Mouse (Mus musculus): ENCODE measurements at regions not wholly inside any gene's neighbourhood (a gene's known extent, or its start where the extent isn't known, plus 50 kb on each side); places are given as distances from the start of the nearest gene placed in this dataset.

DNA sequence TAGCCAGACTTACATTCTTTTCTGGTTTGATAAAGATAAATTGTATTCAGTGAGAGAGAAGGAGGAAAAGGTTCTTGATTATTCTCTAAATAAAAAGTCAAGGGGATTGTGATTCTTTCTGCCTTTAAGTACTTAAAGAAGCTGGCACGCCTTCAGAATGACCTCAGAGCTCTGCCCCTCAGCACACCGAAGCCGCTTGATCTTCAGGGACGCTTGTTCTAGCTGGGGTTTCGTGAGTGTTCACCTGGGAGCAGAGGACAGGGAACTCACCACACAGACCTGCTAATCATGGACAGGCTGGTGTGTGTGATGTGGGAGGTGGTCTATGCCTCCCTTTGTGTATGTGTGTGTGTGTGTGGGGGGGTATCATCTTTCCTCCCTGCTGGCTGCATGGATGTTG, 391.3 kb downstream of the Slc4a3 start:
- H3K4me3 ChIP-seq (ENCODE audit: low read depth, low read length): no peak overlapping the region
- no peak overlapping the region for H3K9ac ChIP-seq (ENCODE audit: low read depth, low read length)
- H3K9me3 ChIP-seq (replicated peaks; ENCODE audit: control insufficient read depth, low read length, poor library complexity, severe bottlenecking): no peaks in the 10 kb centered on the region
- WGBS: 54% methylated on average over 5 of the region's 5 CpGs
- no peaks in the 10 kb centered on the region for H3K27me3 ChIP-seq (ENCODE audit: control insufficient read depth, insufficient read depth, low read depth, low read length)
- H3K4me1 ChIP-seq (ENCODE audit: control insufficient read depth, insufficient read depth, low read length): peaks cover 5% of the 10 kb centered on the region; the same call in 1 of the 2 replicates
- no peak overlapping the region for H3K4me2 ChIP-seq (ENCODE audit: low read length)
- no peak overlapping the region for H3K27ac ChIP-seq (ENCODE audit: low read length)
- ATAC-seq: no peak
- no peaks in the 10 kb centered on the region for H3K36me3 ChIP-seq (ENCODE audit: control insufficient read depth, insufficient read depth, low read length)

DNA sequence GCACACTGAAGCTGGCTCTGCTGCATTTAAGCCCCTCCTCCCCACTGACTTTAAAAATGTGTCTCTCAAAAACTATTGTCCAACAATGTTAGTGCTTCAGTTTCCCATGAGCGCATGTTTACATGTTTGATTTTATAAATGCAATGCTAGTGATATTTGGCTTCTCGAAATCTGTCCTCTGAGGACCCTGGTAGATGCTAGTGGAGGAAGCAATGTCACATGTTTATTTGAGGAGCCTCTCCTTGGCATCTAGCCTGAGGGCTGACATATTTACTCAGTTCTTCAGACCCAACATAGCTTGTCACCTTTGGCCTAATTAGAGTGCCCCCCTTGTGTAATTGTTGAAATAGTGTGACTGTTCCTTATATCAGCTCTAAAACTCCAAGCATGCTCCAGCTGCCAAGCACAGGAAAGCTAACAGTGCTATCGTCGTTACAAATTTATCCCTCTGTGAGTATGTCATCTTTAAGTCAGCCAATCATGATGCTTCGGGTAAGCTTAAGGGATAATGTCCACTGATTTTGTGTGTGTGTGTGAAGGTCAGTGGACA, 400.3 kb downstream of the Slc4a3 start:
- no peaks in the 10 kb centered on the region for H3K36me3 ChIP-seq (ENCODE audit: control insufficient read depth, insufficient read depth, low read length)
- no peaks in the 10 kb centered on the region for H3K27me3 ChIP-seq (ENCODE audit: control insufficient read depth, insufficient read depth, low read depth, low read length)
- H3K9ac ChIP-seq (ENCODE audit: low read depth, low read length): no peak overlapping the region
- H3K9me3 ChIP-seq (replicated peaks; ENCODE audit: control insufficient read depth, low read length, poor library complexity, severe bottlenecking): no peaks in the 10 kb centered on the region
- H3K27ac ChIP-seq (ENCODE audit: low read length): no peak overlapping the region
- H3K4me2 ChIP-seq (ENCODE audit: low read length): no peak overlapping the region
- no peak overlapping the region for H3K4me3 ChIP-seq (ENCODE audit: low read depth, low read length)
- no peak for ATAC-seq
- no peaks in the 10 kb centered on the region for H3K4me1 ChIP-seq (ENCODE audit: control insufficient read depth, insufficient read depth, low read length)
- WGBS: 74% methylated on average over 5 of the region's 5 CpGs

DNA sequence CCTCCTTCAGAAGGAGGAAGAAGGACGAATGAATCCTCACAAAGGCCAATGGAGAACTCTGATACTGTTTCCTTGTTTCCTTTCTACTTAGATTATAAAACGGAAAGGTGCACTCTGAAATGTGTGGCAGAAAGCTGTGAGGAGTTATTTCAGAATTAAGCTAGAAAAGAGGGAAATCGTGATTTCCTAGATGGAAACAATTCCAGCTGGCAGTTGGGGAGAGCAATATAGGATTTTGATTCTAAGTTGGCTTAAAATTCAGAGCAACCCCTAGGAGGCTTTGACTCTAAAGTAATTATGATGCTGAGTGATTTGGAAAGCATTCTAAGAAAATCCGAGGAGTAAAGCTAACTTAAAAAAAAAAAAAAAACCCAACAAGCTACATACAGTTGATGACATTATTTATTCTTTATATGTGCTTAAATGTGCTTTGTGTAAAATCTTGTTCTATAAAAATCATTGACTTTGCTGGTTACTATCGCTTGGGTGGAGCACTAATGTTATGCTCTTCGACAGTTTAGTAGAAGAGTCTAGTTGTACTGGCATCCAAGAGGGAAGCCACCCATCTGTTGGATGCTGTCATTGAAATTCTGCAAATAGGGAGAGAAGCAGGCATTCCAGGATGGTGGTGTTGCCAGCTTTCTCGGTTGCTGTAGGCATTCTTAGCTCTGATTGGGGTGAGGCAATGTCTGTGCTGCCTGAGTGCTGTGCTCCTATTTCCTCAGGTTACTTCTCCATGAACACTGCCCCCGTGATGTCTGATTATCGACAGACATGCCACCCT, 432.3 kb downstream of the Slc4a3 start:
- Histone ChIP-seq H3K27ac (ENCODE audit: low read length) (no peak overlapping the region), H3K9me3 (replicated peaks; ENCODE audit: control insufficient read depth, low read length, poor library complexity, severe bottlenecking) (no peaks in the 10 kb centered on the region), H3K27me3 (ENCODE audit: control insufficient read depth, insufficient read depth, low read depth, low read length) (no peaks in the 10 kb centered on the region), H3K4me1 (ENCODE audit: control insufficient read depth, insufficient read depth, low read length) (no peaks in the 10 kb centered on the region), H3K36me3 (ENCODE audit: control insufficient read depth, insufficient read depth, low read length) (no peaks in the 10 kb centered on the region), H3K9ac (ENCODE audit: low read depth, low read length) (no peak overlapping the region), H3K4me2 (ENCODE audit: low read length) (no peak overlapping the region), H3K4me3 (ENCODE audit: low read depth, low read length) (no peak overlapping the region)
- 90% methylated on average over 9 of the region's 9 CpGs for WGBS
- no peak for ATAC-seq

GRCm38 (mm10) chr1:75983057-75983456, 437.0 kb downstream of the Slc4a3 start:
- Histone ChIP-seq H3K4me1 (ENCODE audit: control insufficient read depth, insufficient read depth, low read length) (no peaks in the 10 kb centered on the region), H3K4me3 (ENCODE audit: low read depth, low read length) (no peak overlapping the region), H3K36me3 (ENCODE audit: control insufficient read depth, insufficient read depth, low read length) (no peaks in the 10 kb centered on the region), H3K9me3 (replicated peaks; ENCODE audit: control insufficient read depth, low read length, poor library complexity, severe bottlenecking) (no peaks in the 10 kb centered on the region), H3K27me3 (ENCODE audit: control insufficient read depth, insufficient read depth, low read depth, low read length) (no peaks in the 10 kb centered on the region), H3K9ac (ENCODE audit: low read depth, low read length) (no peak overlapping the region), H3K4me2 (ENCODE audit: low read length) (no peak overlapping the region), H3K27ac (ENCODE audit: low read length) (no peak overlapping the region)
- no peak for ATAC-seq
- 61% methylated on average over 8 of the region's 8 CpGs for WGBS

GRCm38 (mm10) chr1:75983487-75983886, 437.4 kb downstream of the Slc4a3 start:
- Histone ChIP-seq H3K4me3 (ENCODE audit: low read depth, low read length) (no peak overlapping the region), H3K4me1 (ENCODE audit: control insufficient read depth, insufficient read depth, low read length) (no peaks in the 10 kb centered on the region), H3K9ac (ENCODE audit: low read depth, low read length) (no peak overlapping the region), H3K27ac (ENCODE audit: low read length) (no peak overlapping the region), H3K9me3 (replicated peaks; ENCODE audit: control insufficient read depth, low read length, poor library complexity, severe bottlenecking) (no peaks in the 10 kb centered on the region), H3K4me2 (ENCODE audit: low read length) (no peak overlapping the region), H3K27me3 (ENCODE audit: control insufficient read depth, insufficient read depth, low read depth, low read length) (no peaks in the 10 kb centered on the region), H3K36me3 (ENCODE audit: control insufficient read depth, insufficient read depth, low read length) (no peaks in the 10 kb centered on the region)
- no peak for ATAC-seq
- WGBS: 76% methylated on average over 3 of the region's 3 CpGs

DNA sequence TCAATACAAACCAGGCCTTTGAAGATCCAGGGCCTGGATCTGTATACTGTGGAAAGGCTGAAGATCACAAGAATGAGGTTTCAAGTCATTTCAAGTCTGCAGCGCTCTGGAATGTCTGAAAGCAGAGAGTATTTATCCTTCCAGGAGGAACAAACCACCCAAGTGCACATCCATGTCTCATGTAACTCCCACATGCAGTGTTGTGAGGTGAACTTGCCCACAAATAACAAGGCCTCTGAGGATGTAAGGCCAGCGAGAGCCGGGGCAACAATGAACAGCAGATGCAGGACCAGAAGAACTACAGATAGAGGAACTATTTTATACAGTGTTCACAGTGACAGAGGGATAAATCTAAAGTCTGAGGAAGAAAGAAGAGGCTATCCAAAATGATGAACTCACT, 442.4 kb downstream of the Slc4a3 start:
- H3K4me1 ChIP-seq (ENCODE audit: control insufficient read depth, insufficient read depth, low read length): no peaks in the 10 kb centered on the region
- H3K27ac ChIP-seq (ENCODE audit: low read length): no peak overlapping the region
- H3K4me2 ChIP-seq (ENCODE audit: low read length): no peak overlapping the region
- ATAC-seq: no peak
- no peaks in the 10 kb centered on the region for H3K27me3 ChIP-seq (ENCODE audit: control insufficient read depth, insufficient read depth, low read depth, low read length)
- H3K36me3 ChIP-seq (ENCODE audit: control insufficient read depth, insufficient read depth, low read length): no peaks in the 10 kb centered on the region
- H3K4me3 ChIP-seq (ENCODE audit: low read depth, low read length): no peak overlapping the region
- 82% methylated on average over 3 of the region's 3 CpGs for WGBS
- H3K9me3 ChIP-seq (replicated peaks; ENCODE audit: control insufficient read depth, low read length, poor library complexity, severe bottlenecking): no peaks in the 10 kb centered on the region
- no peak overlapping the region for H3K9ac ChIP-seq (ENCODE audit: low read depth, low read length)

GRCm38 (mm10) chr1:75992039-75992438, 446.0 kb downstream of the Slc4a3 start:
- no peaks in the 10 kb centered on the region for H3K4me1 ChIP-seq (ENCODE audit: control insufficient read depth, insufficient read depth, low read length)
- 92% methylated on average over 3 of the region's 3 CpGs for WGBS
- H3K4me2 ChIP-seq (ENCODE audit: low read length): no peak overlapping the region
- H3K27ac ChIP-seq (ENCODE audit: low read length): no peak overlapping the region
- H3K27me3 ChIP-seq (ENCODE audit: control insufficient read depth, insufficient read depth, low read depth, low read length): no peaks in the 10 kb centered on the region; the same call in 1 of the 2 replicates
- no peaks in the 10 kb centered on the region for H3K36me3 ChIP-seq (ENCODE audit: control insufficient read depth, insufficient read depth, low read length)
- H3K9me3 ChIP-seq (replicated peaks; ENCODE audit: control insufficient read depth, low read length, poor library complexity, severe bottlenecking): no peaks in the 10 kb centered on the region
- ATAC-seq: no peak
- no peak overlapping the region for H3K4me3 ChIP-seq (ENCODE audit: low read depth, low read length)
- no peak overlapping the region for H3K9ac ChIP-seq (ENCODE audit: low read depth, low read length)

DNA sequence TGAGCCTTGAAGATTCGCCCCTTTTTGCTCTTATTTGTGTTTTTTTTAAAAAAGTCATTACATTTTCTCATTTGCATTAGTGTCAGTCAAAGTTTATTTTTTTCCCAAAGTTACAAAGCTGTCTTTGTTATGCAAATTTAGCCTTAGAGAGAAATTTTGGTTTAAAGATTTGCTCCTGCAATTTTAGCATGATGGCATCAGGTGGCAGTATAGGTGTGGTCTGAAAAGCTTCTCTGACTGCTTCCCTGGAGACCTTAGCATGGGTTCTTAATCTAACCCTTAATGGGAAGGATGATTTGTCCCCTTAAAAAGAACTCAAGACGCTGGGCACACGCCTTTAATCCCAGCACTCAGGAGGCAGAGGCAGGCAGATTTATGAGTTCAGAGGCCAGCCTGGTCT, 451.2 kb downstream of the Slc4a3 start:
- no peaks in the 10 kb centered on the region; the same call in 1 of the 2 replicates for H3K27me3 ChIP-seq (ENCODE audit: control insufficient read depth, insufficient read depth, low read depth, low read length)
- no peak overlapping the region for H3K4me2 ChIP-seq (ENCODE audit: low read length)
- H3K4me3 ChIP-seq (ENCODE audit: low read depth, low read length): no peak overlapping the region
- 66% methylated on average over 3 of the region's 3 CpGs for WGBS
- H3K36me3 ChIP-seq (ENCODE audit: control insufficient read depth, insufficient read depth, low read length): no peaks in the 10 kb centered on the region
- no peak for ATAC-seq
- H3K4me1 ChIP-seq (ENCODE audit: control insufficient read depth, insufficient read depth, low read length): peaks cover 7% of the 10 kb centered on the region
- H3K9me3 ChIP-seq (replicated peaks; ENCODE audit: control insufficient read depth, low read length, poor library complexity, severe bottlenecking): no peaks in the 10 kb centered on the region
- H3K27ac ChIP-seq (ENCODE audit: low read length): no peak overlapping the region
- no peak overlapping the region for H3K9ac ChIP-seq (ENCODE audit: low read depth, low read length)

DNA sequence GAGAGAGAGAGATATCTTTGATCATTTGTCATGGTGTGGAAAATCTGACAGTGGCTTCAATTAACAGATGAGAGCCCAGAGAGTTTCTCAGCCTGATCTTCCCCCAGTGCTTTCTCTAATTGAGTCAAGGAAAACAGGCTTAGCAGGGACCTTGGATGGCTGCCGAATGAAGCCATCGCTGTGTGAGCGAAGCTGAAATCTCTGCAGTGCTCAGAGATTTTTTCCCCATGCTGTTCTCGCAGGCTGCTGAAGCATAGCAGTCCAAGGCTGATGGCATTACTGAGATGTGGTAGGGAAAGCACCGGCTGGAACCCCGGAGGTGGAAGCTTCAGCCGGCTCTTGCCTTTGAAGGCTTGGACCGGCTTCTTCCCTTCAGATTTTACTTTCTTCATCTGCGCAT, 455.1 kb downstream of the Slc4a3 start:
- Histone ChIP-seq H3K9me3 (replicated peaks; ENCODE audit: control insufficient read depth, low read length, poor library complexity, severe bottlenecking) (no peaks in the 10 kb centered on the region), H3K27me3 (ENCODE audit: control insufficient read depth, insufficient read depth, low read depth, low read length) (no peaks in the 10 kb centered on the region), H3K4me3 (ENCODE audit: low read depth, low read length) (no peak overlapping the region), H3K27ac (ENCODE audit: low read length) (peak overlapping the region; percentile 73), H3K4me2 (ENCODE audit: low read length) (peak overlapping the region; percentile 29; the same call in 1 of the 2 replicates), H3K9ac (ENCODE audit: low read depth, low read length) (0 out of 2 replicates have a peak overlapping the region, but pooled peaks have one; percentile 14), H3K36me3 (ENCODE audit: control insufficient read depth, insufficient read depth, low read length) (no peaks in the 10 kb centered on the region), H3K4me1 (ENCODE audit: control insufficient read depth, insufficient read depth, low read length) (peaks cover 7% of the 10 kb centered on the region)
- WGBS: 51% methylated on average over 9 of the region's 9 CpGs
- ATAC-seq: peak; percentile 39; the same call in 1 of the 2 replicates
